Mouse (Mus musculus): Measurements from ENCODE around the gene Gm20489.
A peak's percentile ranks its signal among the peaks of the same experiment; 100 is the strongest.

Gene Gm20489

DNA sequence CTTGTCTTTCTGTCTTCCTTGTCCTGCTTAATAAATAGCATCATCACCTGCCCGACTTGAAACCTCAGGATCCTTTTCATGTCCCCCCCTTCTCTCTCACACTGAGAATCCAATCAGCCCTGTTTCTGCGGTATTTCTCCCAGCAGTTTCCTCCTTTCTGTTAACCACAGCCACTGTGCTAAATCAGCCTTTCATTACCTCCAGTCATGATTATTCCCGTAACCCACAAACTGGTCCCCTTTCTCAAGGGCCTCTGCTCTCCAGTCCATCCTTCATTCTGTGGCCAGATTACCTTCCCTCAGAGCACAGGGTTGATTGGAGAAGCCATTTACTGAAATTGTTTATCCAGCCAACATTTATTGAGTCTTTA lies at the start of gene Gm20489:
Gm20489 (minus strand) TSS at position 269 of the 370 bp plus-strand sequence.
- DNase-seq: no peak

DNA sequence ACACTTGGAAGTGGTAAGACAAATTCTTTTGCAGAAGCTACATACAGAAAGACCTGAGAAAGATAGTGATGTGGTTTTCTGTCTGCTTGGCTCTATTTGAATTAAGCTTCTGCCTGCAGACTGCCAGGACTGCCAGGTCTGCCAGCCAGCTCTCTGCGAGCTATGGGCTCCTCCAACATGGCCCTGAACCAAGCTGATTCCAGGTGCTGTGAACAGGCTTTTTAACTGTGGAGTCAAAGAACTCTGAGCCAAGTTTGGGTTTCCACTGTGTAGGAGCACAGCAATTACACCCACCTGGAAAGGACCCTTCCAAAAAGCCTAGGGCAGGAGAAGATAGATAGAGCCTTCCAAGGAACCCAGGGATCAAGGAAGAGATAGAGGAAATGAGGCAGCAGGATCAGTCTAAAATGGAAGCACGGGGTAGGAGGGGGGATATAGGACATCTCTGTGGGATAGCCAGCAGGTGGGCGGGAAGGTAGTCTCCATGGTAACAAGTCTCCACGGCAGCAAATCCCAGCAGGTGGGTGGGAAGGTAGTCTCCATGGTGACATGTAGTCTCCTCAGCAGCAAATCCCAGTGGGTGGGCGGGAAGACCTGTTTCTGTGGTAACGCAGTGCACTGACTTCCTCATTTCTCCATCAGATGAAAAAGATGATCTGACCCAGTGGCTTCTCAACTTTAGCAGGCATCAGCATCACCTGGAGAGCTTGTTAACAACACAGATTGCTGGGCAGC lies 45.0 kb upstream of the Gm20489 start:
- DNase-seq: peak; percentile 29 to 36

DNA sequence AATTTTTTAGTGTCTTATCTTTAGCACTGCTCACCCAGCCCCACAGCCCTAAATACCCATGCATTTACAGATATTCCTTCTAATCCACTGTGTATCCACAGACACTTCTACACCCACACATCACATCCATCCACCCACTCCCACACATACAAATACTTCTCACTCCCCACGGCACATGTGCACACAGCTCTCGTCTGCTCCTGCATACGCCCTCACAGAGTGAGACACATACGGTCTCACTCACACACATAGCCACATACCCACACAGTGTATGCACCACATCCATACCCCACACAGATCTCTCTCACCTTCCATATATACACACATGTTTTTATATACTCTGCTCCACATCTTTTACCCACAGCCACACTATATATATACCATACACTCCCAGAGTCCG lies 40.5 kb upstream of the Gm20489 start:
- no peak for DNase-seq

DNA sequence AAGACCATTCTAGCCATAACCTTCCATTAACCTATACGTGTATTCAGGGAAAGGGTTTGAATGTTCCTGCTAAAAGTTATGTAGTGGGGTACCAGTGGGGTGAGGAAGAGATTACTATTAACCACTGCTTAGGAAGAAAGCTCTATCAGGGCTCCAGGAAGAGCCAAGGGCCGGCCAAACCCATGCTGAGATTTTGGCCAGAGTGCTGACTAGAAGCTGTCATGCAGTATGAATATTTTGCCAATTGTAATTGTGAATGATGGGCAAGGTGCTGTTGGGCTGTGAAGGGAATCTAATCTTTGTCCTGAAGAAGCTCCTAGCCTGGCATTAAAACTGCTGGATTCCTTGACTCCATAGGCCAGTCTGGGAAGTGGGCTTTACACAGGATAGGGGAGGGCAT lies 35.8 kb upstream of the Gm20489 start:
- peak; percentile 43 to 53 for DNase-seq

DNA sequence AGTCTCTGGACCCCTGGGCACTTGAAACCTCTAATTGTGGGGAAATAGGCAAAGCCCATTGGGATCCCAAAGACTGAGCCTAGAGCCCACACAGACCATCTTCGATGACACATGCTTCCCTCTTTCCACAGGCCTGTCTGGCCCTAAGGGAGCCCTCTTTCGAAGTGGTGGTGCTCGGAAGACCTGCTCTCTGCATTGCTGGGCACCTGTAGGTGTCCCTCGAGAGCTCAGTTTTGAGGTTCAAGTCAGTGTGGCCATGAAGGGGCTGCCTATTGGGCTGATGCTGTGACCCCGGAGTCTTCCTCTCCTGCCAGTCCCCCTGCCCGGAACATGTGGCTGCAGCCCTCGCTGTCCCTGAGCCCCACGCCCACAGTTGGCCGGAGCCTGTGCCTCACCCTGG lies 32.8 kb upstream of the Gm20489 start:
- DNase-seq: peak; percentile 44 to 48

DNA sequence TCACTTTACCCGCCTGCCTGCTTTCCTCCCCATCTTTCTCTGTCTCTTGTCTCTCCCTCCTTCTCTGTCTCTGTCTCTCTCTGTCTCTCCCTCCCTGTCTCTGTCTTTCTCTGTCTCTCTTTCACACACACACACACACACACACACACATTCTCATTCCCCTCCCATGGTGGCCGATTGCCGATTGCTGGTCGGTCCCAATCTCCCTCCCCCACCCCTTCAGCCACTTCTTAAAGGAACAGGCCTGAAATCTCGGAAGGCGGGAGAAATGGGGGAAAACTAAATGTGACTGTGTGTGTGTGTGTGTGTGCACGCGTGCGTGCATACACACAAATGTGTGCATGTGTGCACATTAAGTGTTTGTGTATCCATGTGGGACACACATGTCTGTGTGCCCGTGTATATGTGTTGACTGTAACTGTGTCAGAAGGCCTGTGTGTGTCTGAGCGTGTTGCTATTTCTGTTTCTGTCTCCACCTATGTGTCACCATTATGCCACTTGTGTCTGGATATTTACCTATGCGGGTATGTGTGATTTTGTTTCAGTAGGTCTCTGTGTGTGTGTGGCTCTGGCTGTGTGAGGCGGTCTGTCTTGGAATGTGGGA lies 31.7 kb upstream of the Gm20489 start:
- DNase-seq: peak in 1 of 2 experiments; percentile 33

DNA sequence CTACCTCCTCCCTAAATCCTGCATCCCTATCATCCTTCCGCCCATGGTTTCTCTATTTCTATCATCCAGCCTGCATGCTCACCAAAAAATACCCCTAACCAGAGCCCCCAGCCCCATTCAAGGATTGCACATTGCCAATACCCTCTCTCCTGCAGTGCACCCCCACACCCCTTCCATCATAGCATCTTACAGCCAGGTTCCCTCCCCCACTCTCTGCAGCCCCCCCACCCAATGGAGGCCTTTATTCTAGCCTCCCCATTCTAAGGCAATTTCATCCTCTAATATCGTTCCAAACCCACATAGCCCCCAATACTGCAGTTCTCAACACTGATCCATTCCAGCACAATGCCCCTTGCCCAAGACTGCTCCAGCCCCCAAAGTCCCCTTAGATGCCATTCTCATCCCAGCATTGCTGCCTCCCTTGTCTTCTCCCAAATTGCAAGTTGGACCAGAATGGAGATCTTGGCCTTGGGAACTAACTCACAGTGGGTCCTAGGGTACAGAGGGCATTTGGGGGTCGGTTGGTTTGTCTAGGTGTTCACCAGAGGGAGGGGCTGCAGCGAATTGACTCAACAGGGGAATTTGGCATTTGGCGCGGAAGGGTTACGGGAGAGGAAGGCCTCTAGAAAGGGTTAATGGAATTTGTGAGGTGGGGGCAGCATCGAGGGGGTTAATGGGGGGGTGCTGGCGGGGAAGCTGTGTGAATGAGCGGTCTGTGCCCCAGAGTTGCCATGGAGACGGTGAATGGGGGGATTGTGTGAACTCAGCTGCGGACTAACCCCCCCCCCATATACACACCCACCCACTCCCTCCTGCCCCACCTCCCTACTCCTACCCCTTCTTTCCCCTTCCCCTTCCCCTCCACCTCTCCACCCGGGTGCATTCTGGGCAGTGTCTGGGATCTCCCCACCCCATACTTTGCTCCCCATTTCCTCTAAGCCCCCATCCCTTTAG lies 30.9 kb upstream of the Gm20489 start:
- DNase-seq: no peak

DNA sequence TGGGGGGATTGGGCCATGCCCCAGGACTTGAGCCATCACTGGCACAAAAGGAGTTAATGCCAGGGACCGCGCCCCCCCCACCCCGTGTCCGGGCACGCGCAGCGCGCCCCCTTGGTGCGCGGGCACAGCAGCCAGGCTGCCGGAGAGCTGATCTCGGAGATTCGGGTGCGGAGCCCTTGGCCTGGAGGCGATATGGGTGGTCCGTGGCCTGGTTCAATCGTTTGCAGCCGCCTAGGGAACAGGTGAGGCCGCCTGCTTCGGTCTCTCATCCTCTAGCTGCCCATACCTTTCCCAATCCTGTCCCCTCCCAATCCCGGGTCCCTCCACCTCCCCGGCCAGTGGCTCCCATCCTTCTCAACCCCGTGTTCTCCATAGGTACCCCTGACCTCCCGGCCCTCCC lies 30.2 kb upstream of the Gm20489 start, which contains the start of gene Nlgn3:
Nlgn3 (plus strand) TSS at position 114 of the 400 bp plus-strand sequence.
- DNase-seq: peak; percentile 59 to 64

DNA sequence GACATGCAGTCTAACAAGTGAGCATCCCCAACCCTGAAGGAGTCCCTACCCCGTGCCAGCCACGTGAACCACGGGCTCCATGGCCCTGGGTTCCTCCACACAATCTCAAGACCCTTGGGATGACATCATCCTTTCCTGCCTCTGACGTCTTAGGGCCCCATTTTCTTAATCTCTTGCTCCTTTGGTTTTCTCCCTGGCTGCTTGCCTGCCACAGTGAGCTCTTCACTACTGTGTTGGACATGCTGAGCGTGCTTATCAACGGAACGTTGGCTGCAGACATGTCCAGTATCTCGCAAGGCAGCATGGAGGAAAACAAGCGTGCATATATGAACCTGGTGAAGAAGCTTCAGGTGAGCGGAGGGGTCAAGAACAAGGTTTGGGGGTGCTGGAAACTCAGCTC lies 21.3 kb upstream of the Gm20489 start:
- DNase-seq: no peak

DNA sequence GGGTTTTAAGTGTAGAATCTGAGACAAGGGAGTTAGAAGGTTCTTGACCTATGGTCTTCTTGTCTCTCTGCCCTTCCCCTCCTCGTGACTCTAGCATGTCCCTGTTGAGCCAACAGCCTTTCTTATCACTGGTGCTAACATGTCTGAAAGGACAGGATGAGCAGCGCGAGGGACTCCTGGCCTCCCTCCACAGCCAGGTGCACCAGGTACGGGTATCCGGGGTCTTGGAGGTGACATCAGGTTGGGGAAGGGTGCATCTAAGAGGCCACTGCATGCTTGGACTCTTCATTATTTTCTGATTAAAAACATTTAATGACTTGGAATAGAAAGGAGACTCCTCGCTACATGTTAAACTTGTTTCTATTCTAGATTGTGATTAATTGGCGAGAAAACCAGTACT lies 20.2 kb upstream of the Gm20489 start:
- DNase-seq: no peak

DNA sequence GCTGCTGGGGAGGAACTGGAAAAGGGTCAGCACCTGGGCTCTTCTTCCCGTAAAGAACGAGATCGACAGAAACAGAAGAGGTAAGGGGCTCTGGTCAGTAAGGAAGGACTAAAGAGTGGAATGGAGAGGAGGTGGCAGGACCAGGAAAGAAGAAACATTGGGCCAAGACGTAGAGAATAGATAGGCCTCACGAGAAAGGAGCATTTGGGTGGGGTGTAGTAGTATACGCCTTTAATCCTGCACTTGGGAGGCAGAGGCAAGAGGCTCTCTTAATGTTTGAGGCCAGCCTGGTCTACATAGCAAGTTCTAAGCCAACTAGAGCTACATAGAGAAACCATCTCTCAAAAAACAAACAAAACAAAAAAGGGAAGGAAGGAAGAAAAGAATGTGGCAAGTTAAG lies 19.6 kb upstream of the Gm20489 start:
- no peak for DNase-seq

DNA sequence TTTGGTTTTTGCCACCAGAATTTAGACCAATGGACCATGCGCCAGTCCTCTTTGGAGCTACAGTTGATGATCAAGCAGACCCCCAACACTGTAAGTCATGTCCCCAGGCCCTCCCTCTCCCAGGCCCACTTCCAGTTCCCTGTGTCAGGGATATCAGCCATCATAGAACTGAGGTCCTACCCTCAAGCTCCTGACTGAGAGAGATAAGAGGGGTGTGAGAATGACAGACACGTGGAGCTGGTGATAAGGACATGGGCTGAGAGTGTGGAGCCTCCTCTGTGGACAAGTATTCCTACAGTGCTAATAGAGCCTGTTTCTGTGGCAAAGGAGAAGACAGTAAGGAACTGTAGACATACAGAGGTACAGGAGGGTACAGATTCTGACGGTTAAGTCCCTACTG lies 18.7 kb upstream of the Gm20489 start:
- no peak for DNase-seq

DNA sequence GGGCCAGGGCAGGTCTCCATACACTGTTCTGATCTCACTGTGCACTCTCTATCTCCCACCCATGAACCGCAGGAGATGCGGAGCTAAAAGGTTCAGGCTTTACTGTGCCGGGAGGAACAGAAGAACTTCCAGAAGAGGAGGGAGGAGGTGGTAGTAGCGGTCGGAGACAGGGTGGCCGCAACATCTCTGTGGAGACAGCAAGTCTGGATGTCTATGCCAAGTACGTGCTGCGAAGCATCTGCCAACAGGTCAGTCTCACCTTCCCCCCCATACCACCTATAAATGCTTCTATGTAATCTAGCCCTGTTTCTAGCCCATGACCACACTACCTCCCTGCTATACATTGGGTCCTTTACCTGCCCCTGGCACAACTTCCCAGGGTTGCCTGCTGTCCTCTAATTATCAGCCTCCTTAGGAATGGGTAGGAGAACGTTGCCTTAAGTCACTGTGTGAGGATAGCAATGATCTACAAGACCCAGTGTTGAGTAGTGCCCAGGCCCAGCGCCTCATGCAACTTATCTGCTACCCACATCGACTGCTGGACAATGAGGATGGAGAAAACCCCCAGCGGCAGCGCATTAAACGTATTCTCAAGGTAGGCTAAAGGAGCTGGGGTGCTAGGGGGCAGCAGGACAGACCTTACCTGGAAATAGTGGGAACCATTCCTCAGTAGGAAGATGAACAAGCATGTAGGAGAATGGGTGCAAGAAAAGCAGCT lies 17.3 kb upstream of the Gm20489 start:
- no peak for DNase-seq

DNA sequence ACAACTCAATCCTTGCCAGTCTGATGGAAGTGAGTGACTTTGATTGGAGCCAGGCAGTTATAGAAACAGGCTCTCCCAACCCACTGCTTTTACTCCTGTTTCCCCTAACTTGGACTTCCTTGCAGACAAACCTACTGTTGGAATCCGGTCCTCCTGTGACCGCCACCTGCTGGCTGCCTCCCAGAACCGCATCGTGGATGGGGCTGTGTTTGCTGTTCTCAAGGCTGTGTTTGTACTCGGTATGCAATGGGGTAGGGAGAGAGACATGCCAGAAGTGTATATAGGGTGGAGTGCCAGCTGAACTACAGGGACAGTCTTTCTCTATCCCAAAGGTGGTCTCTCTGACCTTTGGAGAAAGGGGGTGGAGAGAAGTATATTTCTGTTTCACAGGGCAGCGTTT lies 16.7 kb upstream of the Gm20489 start:
- DNase-seq: peak; percentile 58 to 68

DNA sequence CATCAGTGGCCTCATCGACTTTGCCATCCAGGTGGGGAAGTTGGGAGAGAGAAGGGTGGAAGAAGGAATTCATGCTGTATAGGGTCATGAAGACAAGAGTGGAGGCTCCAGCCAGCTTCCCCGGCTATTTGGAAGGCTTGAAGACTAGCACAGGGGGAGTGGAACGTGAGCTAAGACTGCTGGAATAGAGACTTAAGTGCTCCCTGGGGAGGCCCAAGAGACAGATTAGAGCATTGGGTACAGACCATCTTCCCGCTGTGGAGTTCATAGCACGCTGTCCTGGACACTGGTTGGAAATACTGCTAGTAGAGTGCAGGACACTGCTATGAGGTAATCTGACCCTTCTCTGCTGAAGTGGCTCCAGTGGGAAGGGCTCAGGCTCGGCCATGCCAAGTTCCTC lies 14.0 kb upstream of the Gm20489 start:
- DNase-seq: no peak

DNA sequence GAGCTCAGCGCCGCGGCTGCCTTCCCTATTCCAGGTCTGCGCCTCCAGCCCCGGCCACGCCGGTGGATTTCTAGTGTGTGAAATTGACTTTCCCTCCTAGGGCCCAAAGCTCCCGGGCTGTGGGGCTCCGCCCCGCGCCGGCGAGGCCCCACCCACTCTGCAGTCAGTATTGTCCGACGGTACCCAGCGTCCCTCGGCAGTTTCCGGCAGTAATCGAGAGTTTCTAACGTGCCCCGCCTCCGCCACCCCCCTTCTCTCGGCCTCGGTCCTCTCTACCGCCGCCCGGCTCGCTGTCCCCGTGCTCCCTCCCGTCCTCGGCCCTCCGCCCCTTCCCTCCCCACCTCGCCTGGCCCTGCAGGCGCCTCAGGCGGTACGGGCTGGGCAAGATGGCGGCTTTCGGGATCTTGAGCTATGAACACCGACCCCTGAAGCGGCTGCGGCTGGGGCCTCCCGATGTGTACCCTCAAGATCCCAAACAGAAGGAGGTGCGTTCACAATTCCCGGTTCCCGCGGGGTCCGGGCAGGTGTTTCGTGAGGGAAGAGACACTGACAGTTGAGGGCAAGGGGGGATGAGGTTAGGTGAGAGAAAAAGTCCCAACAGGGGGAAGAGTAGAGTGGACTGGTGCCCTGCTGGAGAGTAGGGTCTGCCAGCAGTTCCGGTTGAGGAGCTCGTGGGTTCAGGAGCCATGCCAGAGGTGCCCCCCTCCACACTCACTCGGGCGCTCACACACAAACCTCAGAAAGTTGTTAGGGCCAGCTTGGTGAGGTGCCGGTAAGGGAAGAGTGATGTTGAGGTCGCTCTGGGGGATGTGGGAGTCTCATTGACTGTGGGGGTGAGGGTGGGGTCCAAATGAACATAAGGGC lies 5.3 kb upstream of the Gm20489 start, which contains the start of gene Med12:
Med12 (plus strand) TSS at position 156 of the 864 bp plus-strand sequence.
- DNase-seq: peak; percentile 86 to 91

DNA sequence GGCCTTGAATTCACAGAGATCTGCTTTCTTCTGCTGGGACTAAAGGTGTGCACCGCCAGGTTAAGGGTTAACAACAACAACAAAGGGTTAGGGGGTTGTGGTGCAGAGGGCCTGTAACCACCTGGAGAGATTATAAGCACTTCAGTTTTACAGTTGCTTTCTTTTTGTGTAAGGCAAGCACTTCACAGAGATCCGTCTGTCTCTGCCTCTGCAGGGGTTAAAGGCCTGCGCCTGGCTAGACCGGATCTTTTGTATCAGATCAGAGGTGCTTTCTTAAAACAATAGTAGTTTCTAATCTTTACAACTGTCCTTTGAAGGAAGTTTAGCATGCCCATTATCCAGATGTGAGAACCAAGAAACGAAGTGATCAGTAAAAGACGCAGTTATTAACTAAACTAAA lies 4.6 kb upstream of the Gm20489 start:
- no peak for DNase-seq

DNA sequence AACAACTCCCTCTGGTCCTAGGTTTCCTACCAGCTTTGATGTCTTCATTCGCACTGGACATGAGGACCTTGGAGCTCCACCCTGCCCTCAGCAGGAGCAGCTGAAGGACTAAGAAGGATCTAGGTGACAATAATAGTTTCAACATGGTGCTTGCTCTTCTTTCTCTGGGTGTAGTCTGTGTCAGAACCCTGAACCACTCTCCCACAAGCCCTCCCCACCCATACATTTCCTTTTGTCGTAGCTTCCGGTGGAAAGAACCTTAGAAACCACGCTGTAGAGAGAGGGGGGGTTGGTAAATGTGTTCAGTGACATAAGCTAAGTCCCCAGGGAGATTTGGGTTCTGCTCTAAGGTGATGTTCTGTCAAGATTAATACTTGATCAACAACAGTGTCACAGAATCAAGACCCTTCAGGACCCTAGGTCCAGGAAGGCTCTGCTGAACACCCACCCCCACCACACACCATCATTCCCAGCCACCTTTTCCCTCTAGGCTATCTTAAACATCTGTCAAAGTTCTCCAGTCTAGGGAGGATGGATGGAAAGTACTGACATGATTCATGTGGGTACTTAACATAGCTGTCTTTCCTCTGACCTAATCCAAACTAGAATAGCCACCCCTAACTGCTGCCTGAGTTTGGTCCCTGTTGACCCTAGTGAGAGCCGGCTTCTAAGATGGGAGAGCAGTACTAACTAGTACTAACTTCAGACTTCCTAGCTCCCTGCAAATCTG lies 633 bp downstream of the Gm20489 start, which contains the start of gene Il2rg:
Il2rg (minus strand) TSS at position 231 of the 730 bp plus-strand sequence.
- no peak for DNase-seq

DNA sequence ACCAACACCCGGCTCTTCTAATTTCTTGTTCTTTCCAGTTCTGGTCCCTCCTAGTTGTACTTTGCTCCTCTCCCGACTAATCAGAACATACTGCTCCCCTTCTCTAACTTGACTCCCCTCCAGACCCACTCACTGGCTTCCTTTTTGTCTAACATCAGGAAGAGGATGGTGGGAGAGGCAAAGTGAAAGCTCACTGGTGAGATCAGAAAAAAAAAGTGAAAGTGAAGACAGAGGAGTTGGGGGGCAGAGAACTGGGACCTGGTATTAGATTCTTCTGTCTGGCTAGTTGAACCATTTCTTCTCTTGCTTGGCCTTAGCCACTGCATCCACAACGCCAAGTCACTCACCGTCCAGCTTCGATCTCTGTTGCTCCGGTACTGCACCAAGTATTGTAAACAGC lies 2.2 kb downstream of the Gm20489 start:
- DNase-seq: no peak

DNA sequence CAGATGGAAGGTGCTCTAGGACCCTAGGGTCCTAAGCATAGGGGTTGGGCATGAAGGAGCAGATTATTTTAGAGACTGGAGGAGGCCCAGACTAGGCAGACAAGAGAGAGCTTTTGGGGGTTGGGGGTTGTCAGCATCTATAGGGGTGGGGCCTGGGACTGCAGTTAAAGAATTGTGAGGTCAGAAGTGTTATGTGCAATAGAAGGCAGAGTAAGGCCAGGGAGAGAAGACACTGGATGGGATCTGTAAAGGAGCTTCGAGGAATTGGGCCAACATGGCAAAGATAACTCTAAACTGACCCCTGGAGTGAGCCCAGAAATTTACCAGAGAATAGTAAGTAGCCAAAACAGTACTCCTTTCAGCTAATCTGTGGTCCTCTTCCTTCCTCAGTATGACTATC lies 4.9 kb downstream of the Gm20489 start, which contains the start of gene Gm614:
Gm614 (minus strand) TSS at position 101 of the 400 bp plus-strand sequence.
- no peak for DNase-seq

All from cerebellum, adult 18-20 months (tissue).